Mouse (Mus musculus) ES-E14 (cell line): ENCODE data around the gene Arhgef1. TPM values are rescaled to one million over a fixed set of nuclear protein-coding genes. Genes with fewer than 3 reads are reported as not detected.

Experiments
- DNase-seq: peaks from one replicate; pipeline ENCODE4 v3.0.0-alpha.2; 2013; ENCODE audit warnings: low read depth, low spot score
- H3K27ac ChIP-seq: 2 replicates; pipeline ENCODE4 v1.5.1; 2012; ENCODE audit warnings: low read depth, mild to moderate bottlenecking, low read length, moderate library complexity, mixed read lengths; ENCODE audit not compliant: poor library complexity, insufficient read depth, severe bottlenecking
- H3K36me3 ChIP-seq: 2 replicates; pipeline ENCODE4 v1.6.1; 2012; ENCODE audit warnings: mild to moderate bottlenecking, low read length, moderate library complexity, mixed read lengths; ENCODE audit not compliant: control insufficient read depth, poor library complexity, insufficient read depth, severe bottlenecking
- H3K4me1 ChIP-seq, 2 experiments: fragments of 150-350 bp in 1 of 2; sonication (generic) in 1 of 2; 2 replicates each; pipeline ENCODE4 v1.6.1; 2012; ENCODE audit warnings: low read length in 2 of 2, mild to moderate bottlenecking in 1 of 2, mixed read lengths in 1 of 2; ENCODE audit not compliant: control insufficient read depth in 2 of 2, insufficient read depth in 2 of 2, poor library complexity in 1 of 2
- H3K4me3 ChIP-seq, 2 experiments: fragments of 150-350 bp in 1 of 2; sonication (generic) in 1 of 2; 2 replicates each; pipeline ENCODE4 v1.5.1; 2012; ENCODE audit warnings: low read length in 2 of 2, low read depth in 1 of 2, mild to moderate bottlenecking in 1 of 2, mixed read lengths in 1 of 2; ENCODE audit not compliant: insufficient read depth in 1 of 2, poor library complexity in 1 of 2, severe bottlenecking in 1 of 2
- H3K9ac ChIP-seq: 2 replicates; pipeline ENCODE4 v1.6.1; 2012; ENCODE audit warnings: low read depth, mild to moderate bottlenecking, low read length, mixed read lengths; ENCODE audit not compliant: poor library complexity, insufficient read depth, severe bottlenecking
- H3K9me3 ChIP-seq: fragments of 150-350 bp; sonication (generic); 2 replicates; pipeline ENCODE4 v1.6.1; 2012; ENCODE audit warnings: low read depth, mild to moderate bottlenecking, low read length; ENCODE audit not compliant: control insufficient read depth, insufficient read depth
- CHD2 ChIP-seq: IDR thresholded peaks from 2 replicates; pipeline ENCODE4 v1.6.1; 2014; ENCODE audit warnings: mild to moderate bottlenecking, low read depth, low read length, inconsistent platforms
- HCFC1 ChIP-seq: IDR thresholded peaks from 2 replicates; pipeline ENCODE4 v1.6.1; 2012; ENCODE audit warnings: low read length, inconsistent platforms, borderline replicate concordance; ENCODE audit not compliant: insufficient read depth
- MAFK ChIP-seq: IDR thresholded peaks from 2 replicates; pipeline ENCODE4 v1.6.1; 2014; ENCODE audit warnings: mild to moderate bottlenecking, low read depth, low read length, inconsistent platforms; ENCODE audit not compliant: insufficient read depth
- ZC3H11A ChIP-seq: IDR thresholded peaks from 2 replicates; pipeline ENCODE4 v1.6.1; 2012; ENCODE audit warnings: low read depth, mild to moderate bottlenecking, inconsistent platforms, low read length, borderline replicate concordance
- ZNF384 ChIP-seq: IDR thresholded peaks from 2 replicates; pipeline ENCODE4 v1.6.1; 2012; ENCODE audit warnings: low read depth, low read length, inconsistent platforms
- in situ Hi-C, 2 experiments: fragments of 600-800 bp; cut with MboI; formaldehyde crosslinking; loops; one replicate each; pipeline ENCODE4 v1.15.1; 2025; ENCODE audit warnings: low sequenced_read_pairs in 2 of 2, inconsistent platforms in 1 of 2; ENCODE audit not compliant: unreplicated experiment in 2 of 2
- total RNA-seq: library from RNA; depleted of rRNA; stranded (reverse); fragments of 300-350 nt; gene quantifications from 2 replicates; pipeline ENCODE4 v1.2.3, GENCODE M21; 2012

Gene Arhgef1
- total RNA-seq, 1 experiment = 32.1 TPM

- no peaks in the 10 kb centered on the region for H3K36me3 ChIP-seq
- H3K9ac ChIP-seq = no peak overlapping the region
- H3K4me1 ChIP-seq = peaks cover 1 to 20% of the 10 kb centered on the region in 2 experiments
- TF ChIP-seq ZNF384 (no peak), HCFC1 (no peak), ZC3H11A (no peak), CHD2 (no peak), MAFK (no peak)
- in situ Hi-C loops = no loop called here
- DNase-seq = no peak
- no peaks in the 10 kb centered on the region for H3K9me3 ChIP-seq
- H3K27ac ChIP-seq = no peak overlapping the region
- H3K4me3 ChIP-seq = no peak overlapping the region
Measured at GRCm38 (mm10) chr7:24901114-24901513, 1.6 kb upstream of the Arhgef1 start.

GRCm38 (mm10) chr7:24901842-24902241, 870 bp upstream of the Arhgef1 start:
- Histone ChIP-seq H3K27ac (no peak overlapping the region), H3K36me3 (no peaks in the 10 kb centered on the region), H3K4me3 (no peak overlapping the region), H3K9ac (no peak overlapping the region), H3K9me3 (no peaks in the 10 kb centered on the region), H3K4me1 (peaks cover 1 to 25% of the 10 kb centered on the region in 2 experiments)
- in situ Hi-C loops = no loop called here
- TF ChIP-seq ZC3H11A (no peak), HCFC1 (no peak), MAFK (no peak), ZNF384 (no peak), CHD2 (no peak)
- no peak for DNase-seq

- Histone ChIP-seq H3K4me3 (peak overlapping the region in 1 of 2 experiments; percentile 65; a peak in 1 of 4 replicates), H3K4me1 (peaks cover 1 to 26% of the 10 kb centered on the region in 2 experiments), H3K9me3 (no peaks in the 10 kb centered on the region), H3K9ac (peak overlapping the region; percentile 50; the same call in 1 of the 2 replicates), H3K36me3 (no peaks in the 10 kb centered on the region), H3K27ac (no peak overlapping the region)
- DNase-seq = no peak
- in situ Hi-C loops = no loop called here
- TF ChIP-seq CHD2 (no peak), MAFK (no peak), HCFC1 (no peak), ZC3H11A (no peak), ZNF384 (no peak)
Measured at GRCm38 (mm10) chr7:24902264-24902629, 465 bp upstream of the Arhgef1 start.

GRCm38 (mm10) chr7:24903444-24903825, 723 bp downstream of the Arhgef1 start:
- in situ Hi-C loops = no loop called here
- Histone ChIP-seq H3K9me3 (no peaks in the 10 kb centered on the region), H3K36me3 (peaks cover 1% of the 10 kb centered on the region; the same call in 1 of the 2 replicates), H3K9ac (peak overlapping the region; percentile 45; the same call in 1 of the 2 replicates), H3K27ac (no peak overlapping the region), H3K4me3 (peak overlapping the region; percentile 65 to 93; a peak in 3 of 4 replicates), H3K4me1 (peaks cover 1 to 24% of the 10 kb centered on the region in 2 experiments)
- TF ChIP-seq CHD2 (no peak), MAFK (no peak), ZNF384 (no peak), ZC3H11A (no peak), HCFC1 (no peak)
- no peak for DNase-seq

- Histone ChIP-seq H3K9ac (peak overlapping the region; percentile 70), H3K4me3 (peak overlapping the region; percentile 63 to 93), H3K27ac (no peak overlapping the region), H3K4me1 (peaks cover 1 to 23% of the 10 kb centered on the region in 2 experiments), H3K9me3 (no peaks in the 10 kb centered on the region), H3K36me3 (peaks cover 6% of the 10 kb centered on the region; the same call in 1 of the 2 replicates)
- in situ Hi-C loops = no loop called here
- peak; percentile 92 for DNase-seq
- no peak for TF ChIP-seq ZC3H11A
- peak; percentile 74; the same call in 1 of the 2 replicates for TF ChIP-seq HCFC1
- TF ChIP-seq ZNF384 = no peak
- TF ChIP-seq CHD2 = no peak
- TF ChIP-seq MAFK = no peak
Measured at GRCm38 (mm10) chr7:24904070-24904483, 1.4 kb downstream of the Arhgef1 start.
